Mouse (Mus musculus) heart, adult 8-10 months (tissue): ENCODE results near the gene Dock4. TPM values are rescaled to one million over a fixed set of nuclear protein-coding genes. Genes with fewer than 3 reads are reported as not detected.

ENCODE experiments used
- DNase-seq: peaks from one replicate; pipeline ENCODE4 v3.0.0; 2022; ENCODE audit warnings: low spot score
- total RNA-seq, 4 experiments: library from RNA; stranded (reverse); gene quantifications; 2 replicates each; pipeline ENCODE4 v1.2.4; 2022

The Dock4 gene
- total RNA-seq: 10 to 100 TPM in 3 of 4 experiments, 1 to 10 TPM in 1; 9.1 to 11.4 (median 10.9) TPM

- DNase-seq: peak; percentile 99
These were observed at the start of gene Dock4, which contains the start of gene Zfp277 for GRCm38 (mm10) chr12:40445648-40446449. Gene Dock4 (plus strand): TSS chr12:40445952. Gene Zfp277 (minus strand): TSS chr12:40445902.

- no peak for DNase-seq
These were observed 46.8 kb upstream of the Dock4 start for GRCm38 (mm10) chr12:40398916-40399315.

GRCm38 (mm10) chr12:40399386-40399785, 46.4 kb upstream of the Dock4 start:
- no peak for DNase-seq

- no peak for DNase-seq
These were observed 45.9 kb upstream of the Dock4 start for GRCm38 (mm10) chr12:40399812-40400211.

GRCm38 (mm10) chr12:40414682-40415311, 31.0 kb upstream of the Dock4 start:
- no peak for DNase-seq

GRCm38 (mm10) chr12:40415312-40415925, 30.3 kb upstream of the Dock4 start:
- DNase-seq: no peak

GRCm38 (mm10) chr12:40417257-40417656, 28.5 kb upstream of the Dock4 start:
- DNase-seq: no peak

- no peak for DNase-seq
These were observed 20.8 kb upstream of the Dock4 start for GRCm38 (mm10) chr12:40424991-40425390.

GRCm38 (mm10) chr12:40427606-40428005, 18.1 kb upstream of the Dock4 start:
- no peak for DNase-seq

- no peak for DNase-seq
These were observed 15.8 kb upstream of the Dock4 start for GRCm38 (mm10) chr12:40429976-40430375.

- DNase-seq: no peak
These were observed 14.7 kb upstream of the Dock4 start for GRCm38 (mm10) chr12:40431075-40431474.

- no peak for DNase-seq
These were observed 11.7 kb upstream of the Dock4 start for GRCm38 (mm10) chr12:40434101-40434500.

GRCm38 (mm10) chr12:40438049-40438448, 7.7 kb upstream of the Dock4 start:
- DNase-seq: no peak

GRCm38 (mm10) chr12:40445206-40445605, 546 bp upstream of the Dock4 start:
- peak; percentile 62 for DNase-seq

- DNase-seq: peak; percentile 40
These were observed 964 bp downstream of the Dock4 start for GRCm38 (mm10) chr12:40446450-40447381.

- no peak for DNase-seq
These were observed 2.0 kb downstream of the Dock4 start for GRCm38 (mm10) chr12:40447561-40448355.

- DNase-seq: no peak
These were observed 3.5 kb downstream of the Dock4 start for GRCm38 (mm10) chr12:40449119-40449795.

- no peak for DNase-seq
These were observed 10.8 kb downstream of the Dock4 start for GRCm38 (mm10) chr12:40456517-40456916.

- DNase-seq: peak; percentile 81
These were observed 13.2 kb downstream of the Dock4 start for GRCm38 (mm10) chr12:40458977-40459376.

GRCm38 (mm10) chr12:40459673-40460265, 14.0 kb downstream of the Dock4 start:
- DNase-seq: no peak
